Mouse (Mus musculus) Patski (cell line): Measurements from ENCODE around the gene Kyat1. TPM values are rescaled to one million over a fixed set of nuclear protein-coding genes. Genes with fewer than 3 reads are reported as not detected.
"Not testable (repeated sequence)": the region's sequence is repeated elsewhere in the genome, so short reads cannot be mapped to it uniquely, and the experiment has no call there.

Source experiments
- ATAC-seq: fragments of 100-300 bp; one replicate; pipeline ENCODE4 v1.8.0; 2021
- CTCF ChIA-PET: fragments of 350-600 bp; sonication (Branson Sonifier 250); formaldehyde crosslinking; loops from one replicate; lab custom pipeline; 2022; ENCODE audit warnings: inconsistent platforms; lab: Charles Lee
- POLR2A ChIA-PET: fragments of 350-600 bp; sonication (Branson Sonifier 250); formaldehyde crosslinking; loops from one replicate; lab custom pipeline; 2022; ENCODE audit warnings: antibody characterized with exemption, inconsistent platforms; lab: Charles Lee
- DNase-seq: peaks from one replicate; pipeline ENCODE4 v3.0.0-alpha.2; 2011; ENCODE audit warnings: low read depth, low spot score
- H3K27me3 ChIP-seq: fragments of 371-371 bp; one replicate; pipeline ENCODE4 v1.5.1; 2021
- CTCF ChIP-seq: fragments of 100-300 bp; IDR thresholded peaks from one replicate; pipeline ENCODE4 v1.5.1; 2021
- in situ Hi-C: fragments of 300-500 bp; cut with MboI; formaldehyde crosslinking; loops from 3 replicates; pipeline ENCODE4 v1.11.1; 2018; ENCODE audit warnings: low pct_unique_long_range_greater_than_20kb, mixed read lengths
- polyA plus RNA-seq: library from polyadenylated mRNA; unstranded; gene quantifications from one replicate; pipeline ENCODE4 v1.2.3, GENCODE M21; 2021

The Kyat1 gene
- polyA plus RNA-seq, 1 experiment from 2014 or later: 14.8 TPM

GRCm38 (mm10) chr2:30147466-30147865 is 58.2 kb downstream of the Kyat1 start:
- in situ Hi-C loops: no loop called here
- ATAC-seq: peak; percentile 62

GRCm38 (mm10) chr2:30144436-30144835 is 61.2 kb downstream of the Kyat1 start:
- in situ Hi-C loops: no loop called here
- CTCF ChIA-PET: interaction anchor here (1.3 to 1.9 kb wide), 3 partner anchors 8 to 10 kb away, joined by 3 to 8 read pairs (median 5); partner anchors contain the start of gene Tbc1d13
- POLR2A ChIA-PET: interaction anchor here (2.2 kb wide), 1 partner anchor 9 kb away, joined by 10 read pairs; no protein-coding TSS in a partner anchor
- no peak for TF ChIP-seq CTCF
- DNase-seq (no peak), ATAC-seq (no peak)
- no peaks in the 10 kb centered on the region for H3K27me3 ChIP-seq

More at GRCm38 (mm10) chr2:30147466-30147865, 58.2 kb downstream of the Kyat1 start:
- peak; percentile 71 for DNase-seq
- no peak for TF ChIP-seq CTCF
- ChIA-PET POLR2A (interaction anchor here (0.6 to 1.3 kb wide), 3 partner anchors 12 to 465 kb away, joined by 3 to 6 read pairs (median 5); no protein-coding TSS in a partner anchor), CTCF (interaction anchor here (1.1 to 5.5 kb wide), 3 partner anchors 13 to 15 kb away, joined by 3 to 22 read pairs (median 4); no protein-coding TSS in a partner anchor)
- no peaks in the 10 kb centered on the region for H3K27me3 ChIP-seq

- CTCF ChIA-PET: interaction anchor here (1.0 kb wide), 2 partner anchors 22 kb away, joined by 3 read pairs; no protein-coding TSS in a partner anchor
- H3K27me3 ChIP-seq, DNase-seq, in situ Hi-C loops, POLR2A ChIA-PET, ATAC-seq: not testable (repeated sequence)
Measured at GRCm38 (mm10) chr2:30140021-30140420, 65.6 kb downstream of the Kyat1 start.

GRCm38 (mm10) chr2:30136458-30136857 is 69.2 kb downstream of the Kyat1 start:
- no peaks in the 10 kb centered on the region for H3K27me3 ChIP-seq
- POLR2A ChIA-PET: interaction anchor here (1.9 kb wide), 2 partner anchors 8 to 11 kb away, joined by 6 to 10 read pairs; no protein-coding TSS in a partner anchor
- ATAC-seq: no peak
- no peak for DNase-seq
- TF ChIP-seq CTCF: no peak
- CTCF ChIA-PET: interaction anchor here (1.0 kb wide), 1 partner anchor 9 kb away, joined by 3 read pairs; no protein-coding TSS in a partner anchor
- in situ Hi-C loops: no loop called here

Other genes with a start within 250 kb of the Kyat1 start
- gene Sptan1, start 240.3 kb downstream of the Kyat1 start, polyA plus RNA-seq: 597 TPM
- 63.5 TPM for gene Wdr34, start 157.0 kb downstream of the Kyat1 start, polyA plus RNA-seq
- 288 TPM for gene Set, start 148.5 kb downstream of the Kyat1 start, polyA plus RNA-seq
- gene Pkn3, start 128.2 kb downstream of the Kyat1 start, polyA plus RNA-seq: 8.2 TPM
- gene Zdhhc12, start 112.2 kb downstream of the Kyat1 start, polyA plus RNA-seq: 29.6 TPM
- 26.5 TPM for gene Zer1, start 81.3 kb downstream of the Kyat1 start, polyA plus RNA-seq
- 37.9 TPM for gene Tbc1d13, start 72.1 kb downstream of the Kyat1 start, polyA plus RNA-seq
- 19.2 TPM for gene Endog, start 34.4 kb downstream of the Kyat1 start, polyA plus RNA-seq
- gene Spout1, start 27.4 kb downstream of the Kyat1 start, polyA plus RNA-seq: 31.6 TPM
- gene Lrrc8a, start 31.9 kb upstream of the Kyat1 start, polyA plus RNA-seq: 19.3 TPM
- gene Gm28035, start 34.7 kb upstream of the Kyat1 start, polyA plus RNA-seq: 2.1 TPM
- 22.4 TPM for gene Phyhd1, start 60.4 kb upstream of the Kyat1 start, polyA plus RNA-seq
- not detected for gene Gm28038, start 75.2 kb upstream of the Kyat1 start, polyA plus RNA-seq
- gene Dolk, start 80.5 kb upstream of the Kyat1 start, polyA plus RNA-seq: 24.0 TPM
- gene Nup188, start 80.5 kb upstream of the Kyat1 start, polyA plus RNA-seq: 36.7 TPM
- gene Sh3glb2, start 153.5 kb upstream of the Kyat1 start, polyA plus RNA-seq: 102 TPM
- gene Miga2, start 158.4 kb upstream of the Kyat1 start, polyA plus RNA-seq: 43.3 TPM
- gene Dolpp1, start 186.4 kb upstream of the Kyat1 start, polyA plus RNA-seq: 15.4 TPM
- gene Crat, start 210.0 kb upstream of the Kyat1 start, polyA plus RNA-seq: 86.1 TPM
- 165 TPM for gene Ptpa, start 210.2 kb upstream of the Kyat1 start, polyA plus RNA-seq